Mouse (Mus musculus) megakaryocyte progenitor cell, adult 5-6 weeks (primary cell): Measurements from ENCODE around the gene Vmn1r30. TPM values are rescaled to one million over a fixed set of nuclear protein-coding genes. Genes with fewer than 3 reads are reported as not detected.

Source experiments
- ATAC-seq: replicated peaks from 2 replicates; pipeline ENCODE4 v1.8.0; 2016; ENCODE audit warnings: mild to moderate bottlenecking, moderate TSS enrichment, inconsistent platforms; ENCODE audit not compliant: poor library complexity
- total RNA-seq, 2 experiments: library from RNA; stranded (forward) in 1 of 2; stranded (reverse) in 1 of 2; fragments of 157-497, 149-512 nt in 1 of 2; fragments of 200-1000 nt in 1 of 2; gene quantifications; 2 replicates each; pipeline versions ENCODE4 v1.2.3 to v1.2.4; 2015 to 2017

Vmn1r30 gene
- total RNA-seq (2015) (not detected in 2 replicates), total RNA-seq (2017) (not detected in 2 replicates)

GRCm38 (mm10) chr6:58443285-58443684 is at the start of gene Vmn1r30:
TSS of gene Vmn1r30 (minus strand) at chr6:58443385.
- ATAC-seq: no peak

GRCm38 (mm10) chr6:58475230-58475629 is 32.0 kb upstream of the Vmn1r30 start, which contains the start of gene Vmn1r31:
TSS of gene Vmn1r31 (minus strand) at chr6:58475330.
- ATAC-seq: no peak

Other genes starting within 250 kb of the Vmn1r30 start
- not detected in 2 replicates for gene Vmn1r27, start 224.6 kb downstream of the Vmn1r30 start, total RNA-seq (2015)
- not detected in 2 replicates for gene Vmn1r27, start 224.6 kb downstream of the Vmn1r30 start, total RNA-seq (2017)
- not detected in 2 replicates for gene Vmn1r28, start 181.3 kb downstream of the Vmn1r30 start, total RNA-seq (2015)
- gene Vmn1r28, start 181.3 kb downstream of the Vmn1r30 start, total RNA-seq (2017): not detected in 2 replicates
- gene Vmn1r29, start 141.8 kb downstream of the Vmn1r30 start, total RNA-seq (2015): not detected in 2 replicates
- gene Vmn1r29, start 141.8 kb downstream of the Vmn1r30 start, total RNA-seq (2017): not detected in 2 replicates
- not detected in 2 replicates for gene Vmn1r31, start 31.9 kb upstream of the Vmn1r30 start, total RNA-seq (2015)
- gene Vmn1r31, start 31.9 kb upstream of the Vmn1r30 start, total RNA-seq (2017): not detected in 2 replicates
- gene Abcg2, start 141.1 kb upstream of the Vmn1r30 start, total RNA-seq (2015): 26.8 and 27.9 TPM in 2 replicates
- gene Abcg2, start 141.1 kb upstream of the Vmn1r30 start, total RNA-seq (2017): 29.7 and 67.5 TPM in 2 replicates